Mouse (Mus musculus): Measurements from ENCODE around the gene 4930558K02Rik. TPM values are rescaled to one million over a fixed set of nuclear protein-coding genes. Genes with fewer than 3 reads are reported as not detected.

The 4930558K02Rik gene
- polyA plus RNA-seq, 1 experiment from 2014 or later = 0.19 TPM

- WGBS = 77% methylated on average over 10 of the region's 10 CpGs
- no peaks in the 10 kb centered on the region for H3K9me3 ChIP-seq (replicated peaks; ENCODE audit: control insufficient read depth, low read length, poor library complexity, severe bottlenecking)
- no peaks in the 10 kb centered on the region for H3K36me3 ChIP-seq (ENCODE audit: control insufficient read depth, insufficient read depth, low read length)
- no peaks in the 10 kb centered on the region for H3K4me1 ChIP-seq (ENCODE audit: control insufficient read depth, insufficient read depth, low read length)
- H3K27me3 ChIP-seq (ENCODE audit: control insufficient read depth, insufficient read depth, low read depth, low read length) = no peaks in the 10 kb centered on the region
- no peak overlapping the region for H3K27ac ChIP-seq (ENCODE audit: low read length)
- H3K4me2 ChIP-seq (ENCODE audit: low read length) = no peak overlapping the region
- no peak overlapping the region for H3K4me3 ChIP-seq (ENCODE audit: low read depth, low read length)
- ATAC-seq = no peak
- H3K9ac ChIP-seq (ENCODE audit: low read depth, low read length) = no peak overlapping the region
Observed at GRCm38 (mm10) chr1:161931817-161932216, 47.6 kb downstream of the 4930558K02Rik start.

GRCm38 (mm10) chr1:161931313-161931712 is 48.1 kb downstream of the 4930558K02Rik start:
- Histone ChIP-seq H3K27ac (ENCODE audit: low read length) (no peak overlapping the region), H3K9me3 (replicated peaks; ENCODE audit: control insufficient read depth, low read length, poor library complexity, severe bottlenecking) (no peaks in the 10 kb centered on the region), H3K4me3 (ENCODE audit: low read depth, low read length) (no peak overlapping the region), H3K4me2 (ENCODE audit: low read length) (no peak overlapping the region), H3K27me3 (ENCODE audit: control insufficient read depth, insufficient read depth, low read depth, low read length) (no peaks in the 10 kb centered on the region), H3K4me1 (ENCODE audit: control insufficient read depth, insufficient read depth, low read length) (no peaks in the 10 kb centered on the region), H3K9ac (ENCODE audit: low read depth, low read length) (no peak overlapping the region), H3K36me3 (ENCODE audit: control insufficient read depth, insufficient read depth, low read length) (no peaks in the 10 kb centered on the region)
- ATAC-seq = no peak
- WGBS = 80% methylated on average over 4 of the region's 4 CpGs

GRCm38 (mm10) chr1:161927976-161928375 is 51.5 kb downstream of the 4930558K02Rik start:
- Histone ChIP-seq H3K36me3 (ENCODE audit: control insufficient read depth, insufficient read depth, low read length) (no peaks in the 10 kb centered on the region), H3K27ac (ENCODE audit: low read length) (no peak overlapping the region), H3K4me2 (ENCODE audit: low read length) (no peak overlapping the region), H3K27me3 (ENCODE audit: control insufficient read depth, insufficient read depth, low read depth, low read length) (no peaks in the 10 kb centered on the region), H3K9ac (ENCODE audit: low read depth, low read length) (no peak overlapping the region), H3K9me3 (replicated peaks; ENCODE audit: control insufficient read depth, low read length, poor library complexity, severe bottlenecking) (no peaks in the 10 kb centered on the region), H3K4me1 (ENCODE audit: control insufficient read depth, insufficient read depth, low read length) (no peaks in the 10 kb centered on the region), H3K4me3 (ENCODE audit: low read depth, low read length) (no peak overlapping the region)
- 83% methylated on average over 2 of the region's 2 CpGs for WGBS
- ATAC-seq = no peak

- Histone ChIP-seq H3K36me3 (ENCODE audit: control insufficient read depth, insufficient read depth, low read length) (no peaks in the 10 kb centered on the region), H3K4me1 (ENCODE audit: control insufficient read depth, insufficient read depth, low read length) (no peaks in the 10 kb centered on the region), H3K9me3 (replicated peaks; ENCODE audit: control insufficient read depth, low read length, poor library complexity, severe bottlenecking) (no peaks in the 10 kb centered on the region), H3K4me2 (ENCODE audit: low read length) (no peak overlapping the region), H3K9ac (ENCODE audit: low read depth, low read length) (no peak overlapping the region), H3K27me3 (ENCODE audit: control insufficient read depth, insufficient read depth, low read depth, low read length) (no peaks in the 10 kb centered on the region), H3K4me3 (ENCODE audit: low read depth, low read length) (no peak overlapping the region), H3K27ac (ENCODE audit: low read length) (no peak overlapping the region)
- 88% methylated on average over 13 of the region's 13 CpGs for WGBS
- no peak for ATAC-seq
Observed at GRCm38 (mm10) chr1:161925281-161925805, 54.1 kb downstream of the 4930558K02Rik start.

- Histone ChIP-seq H3K36me3 (ENCODE audit: control insufficient read depth, insufficient read depth, low read length) (no peaks in the 10 kb centered on the region), H3K9ac (ENCODE audit: low read depth, low read length) (no peak overlapping the region), H3K27ac (ENCODE audit: low read length) (no peak overlapping the region), H3K4me2 (ENCODE audit: low read length) (no peak overlapping the region), H3K4me1 (ENCODE audit: control insufficient read depth, insufficient read depth, low read length) (no peaks in the 10 kb centered on the region), H3K4me3 (ENCODE audit: low read depth, low read length) (no peak overlapping the region), H3K27me3 (ENCODE audit: control insufficient read depth, insufficient read depth, low read depth, low read length) (no peaks in the 10 kb centered on the region), H3K9me3 (replicated peaks; ENCODE audit: control insufficient read depth, low read length, poor library complexity, severe bottlenecking) (no peaks in the 10 kb centered on the region)
- WGBS = 43% methylated on average over 3 of the region's 3 CpGs
- no peak for ATAC-seq
Observed at GRCm38 (mm10) chr1:161924321-161924720, 55.1 kb downstream of the 4930558K02Rik start.

- H3K4me1 ChIP-seq (ENCODE audit: control insufficient read depth, insufficient read depth, low read length) = no peaks in the 10 kb centered on the region
- ATAC-seq = no peak
- H3K9me3 ChIP-seq (replicated peaks; ENCODE audit: control insufficient read depth, low read length, poor library complexity, severe bottlenecking) = no peaks in the 10 kb centered on the region
- H3K4me3 ChIP-seq (ENCODE audit: low read depth, low read length) = no peak overlapping the region
- H3K36me3 ChIP-seq (ENCODE audit: control insufficient read depth, insufficient read depth, low read length) = no peaks in the 10 kb centered on the region
- WGBS = 77% methylated on average over 6 of the region's 6 CpGs
- no peak overlapping the region for H3K9ac ChIP-seq (ENCODE audit: low read depth, low read length)
- no peak overlapping the region for H3K27ac ChIP-seq (ENCODE audit: low read length)
- no peaks in the 10 kb centered on the region for H3K27me3 ChIP-seq (ENCODE audit: control insufficient read depth, insufficient read depth, low read depth, low read length)
- H3K4me2 ChIP-seq (ENCODE audit: low read length) = no peak overlapping the region
Observed at GRCm38 (mm10) chr1:161921928-161922327, 57.5 kb downstream of the 4930558K02Rik start.

GRCm38 (mm10) chr1:161920475-161921454 is 58.7 kb downstream of the 4930558K02Rik start:
- 86% methylated on average over 9 of the region's 9 CpGs for WGBS
- no peak for ATAC-seq
- Histone ChIP-seq H3K4me1 (ENCODE audit: control insufficient read depth, insufficient read depth, low read length) (no peaks in the 10 kb centered on the region), H3K4me3 (ENCODE audit: low read depth, low read length) (no peak overlapping the region), H3K27me3 (ENCODE audit: control insufficient read depth, insufficient read depth, low read depth, low read length) (no peaks in the 10 kb centered on the region), H3K27ac (ENCODE audit: low read length) (no peak overlapping the region), H3K9me3 (replicated peaks; ENCODE audit: control insufficient read depth, low read length, poor library complexity, severe bottlenecking) (no peaks in the 10 kb centered on the region), H3K4me2 (ENCODE audit: low read length) (no peak overlapping the region), H3K36me3 (ENCODE audit: control insufficient read depth, insufficient read depth, low read length) (no peaks in the 10 kb centered on the region), H3K9ac (ENCODE audit: low read depth, low read length) (no peak overlapping the region)

- no peak overlapping the region for H3K9ac ChIP-seq (ENCODE audit: low read depth, low read length)
- H3K4me3 ChIP-seq (ENCODE audit: low read depth, low read length) = no peak overlapping the region
- no peak overlapping the region for H3K4me2 ChIP-seq (ENCODE audit: low read length)
- WGBS = 95% methylated on average over 2 of the region's 2 CpGs
- H3K27me3 ChIP-seq (ENCODE audit: control insufficient read depth, insufficient read depth, low read depth, low read length) = no peaks in the 10 kb centered on the region
- H3K4me1 ChIP-seq (ENCODE audit: control insufficient read depth, insufficient read depth, low read length) = no peaks in the 10 kb centered on the region
- no peaks in the 10 kb centered on the region for H3K36me3 ChIP-seq (ENCODE audit: control insufficient read depth, insufficient read depth, low read length)
- no peaks in the 10 kb centered on the region for H3K9me3 ChIP-seq (replicated peaks; ENCODE audit: control insufficient read depth, low read length, poor library complexity, severe bottlenecking)
- no peak overlapping the region for H3K27ac ChIP-seq (ENCODE audit: low read length)
- no peak for ATAC-seq
Observed at GRCm38 (mm10) chr1:161919594-161919993, 59.8 kb downstream of the 4930558K02Rik start.

- H3K4me1 ChIP-seq (ENCODE audit: control insufficient read depth, insufficient read depth, low read length) = no peaks in the 10 kb centered on the region
- no peaks in the 10 kb centered on the region for H3K9me3 ChIP-seq (replicated peaks; ENCODE audit: control insufficient read depth, low read length, poor library complexity, severe bottlenecking)
- H3K27ac ChIP-seq (ENCODE audit: low read length) = no peak overlapping the region
- no peak overlapping the region for H3K9ac ChIP-seq (ENCODE audit: low read depth, low read length)
- H3K36me3 ChIP-seq (ENCODE audit: control insufficient read depth, insufficient read depth, low read length) = no peaks in the 10 kb centered on the region
- H3K27me3 ChIP-seq (ENCODE audit: control insufficient read depth, insufficient read depth, low read depth, low read length) = no peaks in the 10 kb centered on the region
- H3K4me3 ChIP-seq (ENCODE audit: low read depth, low read length) = no peak overlapping the region
- H3K4me2 ChIP-seq (ENCODE audit: low read length) = no peak overlapping the region
- 46% methylated on average over 7 of the region's 7 CpGs for WGBS
- ATAC-seq = no peak
Observed at GRCm38 (mm10) chr1:161918682-161919372, 60.6 kb downstream of the 4930558K02Rik start.

Data from midbrain, embryonic 16.5 days (tissue).